Mouse (Mus musculus): Measurements from ENCODE around the gene Tas2r119. TPM values are rescaled to one million over a fixed set of nuclear protein-coding genes. Genes with fewer than 3 reads are reported as not detected.
"Not testable (repeated sequence)": the region's sequence is repeated elsewhere in the genome, so short reads cannot be mapped to it uniquely, and the experiment has no call there.

The Tas2r119 gene
- polyA plus RNA-seq, 1 experiment from 2014 or later = not detected

DNA sequence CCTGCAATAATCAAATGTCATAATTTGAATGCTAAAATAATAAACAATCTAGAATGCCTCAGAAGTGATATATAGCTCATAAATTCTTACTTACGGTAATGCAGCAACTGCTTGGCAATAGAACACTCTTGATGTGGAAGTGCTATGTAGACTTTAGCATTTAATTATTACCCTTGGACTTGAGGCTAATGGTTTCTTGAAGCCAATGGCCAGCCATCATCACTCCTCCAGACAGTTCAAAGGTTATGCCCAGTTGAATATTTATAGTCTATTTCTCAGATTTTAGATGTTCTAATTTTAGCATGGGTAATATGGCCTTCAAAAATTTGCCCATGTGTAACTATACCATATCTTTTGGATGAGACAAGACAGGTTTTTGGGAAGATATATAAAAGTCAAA lies 4.9 kb downstream of the Tas2r119 start:
- Histone ChIP-seq H3K4me3 (no peak overlapping the region), H3K27ac (no peak overlapping the region), H3K36me3 (no peaks in the 10 kb centered on the region), H3K9me3 (replicated peaks) (no peaks in the 10 kb centered on the region), H3K27me3 (replicated peaks) (no peaks in the 10 kb centered on the region), H3K4me1 (no peaks in the 10 kb centered on the region), H3K4me2 (no peak overlapping the region), H3K9ac (no peak overlapping the region)
- 80% methylated on average over 1 of the region's 1 CpGs for WGBS (ENCODE audit: insufficient replicate concordance)
- ATAC-seq = no peak

GRCm38 (mm10) chr15:32184964-32185363 lies 7.9 kb downstream of the Tas2r119 start:
- Histone ChIP-seq H3K36me3 (no peaks in the 10 kb centered on the region), H3K4me2 (no peak overlapping the region), H3K4me3 (no peak overlapping the region), H3K9me3 (replicated peaks) (no peaks in the 10 kb centered on the region), H3K9ac (no peak overlapping the region), H3K27ac (no peak overlapping the region), H3K27me3 (replicated peaks) (no peaks in the 10 kb centered on the region), H3K4me1 (no peaks in the 10 kb centered on the region; the same call in 1 of the 2 replicates)
- no peak for ATAC-seq

GRCm38 (mm10) chr15:32189879-32190278 lies 12.8 kb downstream of the Tas2r119 start:
- WGBS (ENCODE audit: insufficient replicate concordance) = 61% methylated on average over 3 of the region's 3 CpGs
- H3K27me3 ChIP-seq (replicated peaks) = no peaks in the 10 kb centered on the region

GRCm38 (mm10) chr15:32190436-32190835 lies 13.3 kb downstream of the Tas2r119 start:
- Histone ChIP-seq H3K4me2 (no peak overlapping the region), H3K27ac (no peak overlapping the region), H3K4me3 (no peak overlapping the region), H3K4me1 (no peaks in the 10 kb centered on the region; the same call in 1 of the 2 replicates), H3K36me3 (no peaks in the 10 kb centered on the region), H3K9me3 (replicated peaks) (no peaks in the 10 kb centered on the region), H3K27me3 (replicated peaks) (no peaks in the 10 kb centered on the region), H3K9ac (no peak overlapping the region)
- no peak for ATAC-seq
- 60% methylated on average over 6 of the region's 6 CpGs for WGBS (ENCODE audit: insufficient replicate concordance)

More at GRCm38 (mm10) chr15:32189879-32190278, 12.8 kb downstream of the Tas2r119 start:
- H3K36me3 ChIP-seq = no peaks in the 10 kb centered on the region
- H3K9me3 ChIP-seq (replicated peaks) = no peaks in the 10 kb centered on the region
- ATAC-seq = no peak
- H3K4me2 ChIP-seq = no peak overlapping the region
- no peaks in the 10 kb centered on the region; the same call in 1 of the 2 replicates for H3K4me1 ChIP-seq
- no peak overlapping the region for H3K9ac ChIP-seq
- no peak overlapping the region for H3K27ac ChIP-seq
- H3K4me3 ChIP-seq = no peak overlapping the region

GRCm38 (mm10) chr15:32192948-32193347 lies 15.9 kb downstream of the Tas2r119 start:
- Histone ChIP-seq H3K4me3 (no peak overlapping the region), H3K4me2 (no peak overlapping the region)
- WGBS (ENCODE audit: insufficient replicate concordance) = 55% methylated on average over 1 of the region's 1 CpGs

GRCm38 (mm10) chr15:32198076-32198475 lies 21.0 kb downstream of the Tas2r119 start:
- Histone ChIP-seq H3K4me3 (no peak overlapping the region), H3K36me3 (no peaks in the 10 kb centered on the region), H3K4me1 (no peaks in the 10 kb centered on the region), H3K27me3 (replicated peaks) (no peaks in the 10 kb centered on the region), H3K27ac (no peak overlapping the region), H3K4me2 (no peak overlapping the region), H3K9me3 (replicated peaks) (no peaks in the 10 kb centered on the region), H3K9ac (no peak overlapping the region)
- WGBS (ENCODE audit: insufficient replicate concordance) = 77% methylated on average over 9 of the region's 9 CpGs
- ATAC-seq = no peak

More at GRCm38 (mm10) chr15:32192948-32193347, 15.9 kb downstream of the Tas2r119 start:
- H3K27ac ChIP-seq = no peak overlapping the region
- H3K27me3 ChIP-seq (replicated peaks) = no peaks in the 10 kb centered on the region
- no peaks in the 10 kb centered on the region for H3K36me3 ChIP-seq
- H3K9ac ChIP-seq = no peak overlapping the region
- no peaks in the 10 kb centered on the region; the same call in 1 of the 2 replicates for H3K4me1 ChIP-seq
- H3K9me3 ChIP-seq (replicated peaks) = no peaks in the 10 kb centered on the region
- ATAC-seq = no peak

DNA sequence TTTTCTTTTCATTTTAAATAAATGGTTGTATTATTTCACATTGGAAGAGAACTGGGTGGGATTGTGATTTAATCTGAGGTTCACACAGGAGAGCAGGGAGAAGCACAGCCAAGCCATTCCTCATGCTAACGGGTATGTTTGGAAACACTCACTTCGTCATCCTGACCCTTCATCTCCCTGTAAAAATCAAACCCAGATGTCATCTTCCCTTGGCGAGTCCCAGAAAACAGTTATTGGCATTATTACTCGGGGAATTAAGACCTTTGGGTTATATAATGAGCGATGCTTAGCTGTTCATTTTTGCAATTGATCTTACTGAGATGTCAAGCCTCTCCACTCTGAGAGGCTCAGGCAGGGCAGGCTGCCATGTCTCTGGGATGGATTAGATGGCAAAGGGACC lies 21.5 kb downstream of the Tas2r119 start:
- H3K9me3 ChIP-seq (replicated peaks) = no peaks in the 10 kb centered on the region
- no peaks in the 10 kb centered on the region for H3K4me1 ChIP-seq
- no peak overlapping the region for H3K27ac ChIP-seq
- ATAC-seq = no peak
- H3K9ac ChIP-seq = no peak overlapping the region
- H3K27me3 ChIP-seq (replicated peaks) = no peaks in the 10 kb centered on the region
- no peaks in the 10 kb centered on the region for H3K36me3 ChIP-seq
- no peak overlapping the region for H3K4me3 ChIP-seq
- WGBS (ENCODE audit: insufficient replicate concordance) = 66% methylated on average over 5 of the region's 5 CpGs
- H3K4me2 ChIP-seq = no peak overlapping the region

DNA sequence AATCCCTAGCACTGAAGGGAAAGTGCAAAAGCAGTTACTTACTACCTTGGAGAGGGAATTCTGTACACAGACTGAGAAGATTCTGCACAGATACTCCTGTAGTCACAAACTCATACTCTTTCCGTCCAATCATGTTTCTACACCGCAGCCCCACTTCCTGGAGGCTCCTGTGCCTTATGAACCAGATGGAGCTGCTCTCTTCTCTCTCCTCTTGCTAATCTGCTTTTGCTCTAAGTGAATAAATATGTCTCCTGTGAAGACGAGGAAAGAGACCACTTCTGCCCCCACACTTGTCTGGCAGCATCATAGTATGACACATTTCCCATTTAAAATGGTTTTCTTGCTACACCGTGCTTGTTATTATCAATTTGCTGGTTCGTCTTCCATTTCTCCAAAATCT lies 26.2 kb downstream of the Tas2r119 start:
- no peaks in the 10 kb centered on the region for H3K27me3 ChIP-seq (replicated peaks)
- H3K4me1 ChIP-seq = no peaks in the 10 kb centered on the region
- ATAC-seq = no peak
- WGBS (ENCODE audit: insufficient replicate concordance) = 68% methylated on average over 5 of the region's 5 CpGs
- no peak overlapping the region for H3K4me2 ChIP-seq
- H3K36me3 ChIP-seq = no peaks in the 10 kb centered on the region
- no peak overlapping the region for H3K4me3 ChIP-seq
- H3K27ac ChIP-seq = no peak overlapping the region
- no peak overlapping the region for H3K9ac ChIP-seq
- no peaks in the 10 kb centered on the region for H3K9me3 ChIP-seq (replicated peaks)

GRCm38 (mm10) chr15:32204908-32205307 lies 27.8 kb downstream of the Tas2r119 start:
- Histone ChIP-seq H3K27me3 (replicated peaks) (no peaks in the 10 kb centered on the region), H3K4me2 (no peak overlapping the region), H3K36me3 (no peaks in the 10 kb centered on the region), H3K4me1 (no peaks in the 10 kb centered on the region), H3K27ac (no peak overlapping the region), H3K4me3 (no peak overlapping the region), H3K9me3 (replicated peaks) (no peaks in the 10 kb centered on the region), H3K9ac (no peak overlapping the region)
- 73% methylated on average over 10 of the region's 10 CpGs for WGBS (ENCODE audit: insufficient replicate concordance)
- ATAC-seq = no peak

GRCm38 (mm10) chr15:32214687-32215086 lies 37.6 kb downstream of the Tas2r119 start:
- H3K9me3 ChIP-seq (replicated peaks); H3K4me3 ChIP-seq; H3K9ac ChIP-seq; H3K4me1 ChIP-seq; H3K27me3 ChIP-seq (replicated peaks); H3K36me3 ChIP-seq; ATAC-seq; H3K4me2 ChIP-seq; H3K27ac ChIP-seq: not testable (repeated sequence)
- 59% methylated on average over 10 of the region's 10 CpGs for WGBS (ENCODE audit: insufficient replicate concordance)

GRCm38 (mm10) chr15:32223028-32223427 lies 45.9 kb downstream of the Tas2r119 start:
- no peaks in the 10 kb centered on the region for H3K27me3 ChIP-seq (replicated peaks)
- H3K9ac ChIP-seq = no peak overlapping the region
- H3K4me2 ChIP-seq = no peak overlapping the region
- ATAC-seq = no peak
- no peak overlapping the region for H3K4me3 ChIP-seq
- no peak overlapping the region for H3K27ac ChIP-seq
- no peaks in the 10 kb centered on the region for H3K9me3 ChIP-seq (replicated peaks)
- no peaks in the 10 kb centered on the region for H3K36me3 ChIP-seq
- no peaks in the 10 kb centered on the region for H3K4me1 ChIP-seq
- 68% methylated on average over 7 of the region's 7 CpGs for WGBS (ENCODE audit: insufficient replicate concordance)

DNA sequence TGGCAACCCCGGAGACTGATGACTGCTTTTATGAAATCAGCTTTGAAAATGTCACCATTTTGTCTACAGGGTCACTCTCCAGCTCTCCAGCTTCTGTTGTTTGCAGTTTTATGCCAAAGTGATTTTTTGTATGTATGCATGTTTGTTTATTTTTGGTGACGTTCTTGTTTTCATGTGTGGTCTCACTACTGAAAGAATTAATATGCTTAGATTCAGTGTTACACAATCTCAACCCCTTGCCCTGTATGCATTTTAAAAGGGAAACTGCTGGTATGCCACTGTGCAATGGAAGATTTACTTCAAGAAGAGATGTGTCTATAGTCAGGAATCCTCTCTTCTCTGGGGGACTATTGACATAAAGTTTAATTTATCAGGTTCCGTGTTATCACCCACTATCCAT lies 48.3 kb downstream of the Tas2r119 start:
- no peak overlapping the region for H3K9ac ChIP-seq

DNA sequence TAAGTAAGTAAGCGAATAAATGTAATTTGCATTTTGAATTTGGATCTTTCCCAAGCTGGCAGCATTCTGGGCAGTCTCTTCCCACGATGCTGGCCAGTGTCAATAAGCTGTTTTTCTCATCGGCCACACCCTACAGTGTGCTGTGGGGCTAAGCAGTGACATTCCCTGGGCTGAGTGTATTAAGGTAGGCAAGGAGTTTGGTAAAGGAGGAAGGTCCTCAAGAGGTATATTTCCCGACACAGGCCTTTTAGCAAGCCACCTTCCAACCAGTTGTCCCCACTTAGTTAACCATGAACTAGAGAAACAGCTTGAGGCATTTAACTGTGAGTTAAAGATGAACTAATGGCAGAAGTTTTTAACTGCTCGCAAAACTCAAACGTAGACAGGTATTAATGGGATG lies 49.3 kb downstream of the Tas2r119 start:
- WGBS (ENCODE audit: insufficient replicate concordance) = 69% methylated on average over 6 of the region's 6 CpGs
- H3K4me2 ChIP-seq = no peak overlapping the region
- no peak overlapping the region for H3K9ac ChIP-seq
- H3K4me3 ChIP-seq = no peak overlapping the region
- no peaks in the 10 kb centered on the region for H3K4me1 ChIP-seq
- H3K27me3 ChIP-seq (replicated peaks) = no peaks in the 10 kb centered on the region
- H3K9me3 ChIP-seq (replicated peaks) = no peaks in the 10 kb centered on the region
- H3K36me3 ChIP-seq = no peaks in the 10 kb centered on the region
- ATAC-seq = no peak
- H3K27ac ChIP-seq = no peak overlapping the region

More for the DNA sequence above, 48.3 kb downstream of the Tas2r119 start:
- 75% methylated on average over 3 of the region's 3 CpGs for WGBS (ENCODE audit: insufficient replicate concordance)
- H3K27me3 ChIP-seq (replicated peaks) = no peaks in the 10 kb centered on the region
- H3K36me3 ChIP-seq = no peaks in the 10 kb centered on the region
- no peaks in the 10 kb centered on the region for H3K4me1 ChIP-seq
- no peak overlapping the region for H3K27ac ChIP-seq
- no peak overlapping the region for H3K4me2 ChIP-seq
- no peaks in the 10 kb centered on the region for H3K9me3 ChIP-seq (replicated peaks)
- H3K4me3 ChIP-seq = no peak overlapping the region
- ATAC-seq = no peak

All from liver, embryonic 12.5 days (tissue).